Mouse (Mus musculus) liver, adult 10 weeks (tissue): ENCODE measurements around the gene Gpat2. TPM values are rescaled to one million over a fixed set of nuclear protein-coding genes. Genes with fewer than 3 reads are reported as not detected.

ENCODE experiments used
- polyA plus RNA-seq: library from polyadenylated mRNA; stranded (reverse); fragments of 350-450 nt; fragmentation: Illumina TruSeq; extraction: RNeasy Lipid Tissue Mini Kit (QIAGEN cat#74804); gene quantifications from one replicate; pipeline ENCODE4 v1.2.3, GENCODE M21; 2014; ENCODE audit warnings: low read depth, low replicate concordance

Gpat2 gene
- polyA plus RNA-seq = not detected

GRCm38 (mm10) chr2:127424977-127425376 lies at the start of gene Gpat2:
TSS of gene Gpat2 (plus strand) at chr2:127425199.

DNA sequence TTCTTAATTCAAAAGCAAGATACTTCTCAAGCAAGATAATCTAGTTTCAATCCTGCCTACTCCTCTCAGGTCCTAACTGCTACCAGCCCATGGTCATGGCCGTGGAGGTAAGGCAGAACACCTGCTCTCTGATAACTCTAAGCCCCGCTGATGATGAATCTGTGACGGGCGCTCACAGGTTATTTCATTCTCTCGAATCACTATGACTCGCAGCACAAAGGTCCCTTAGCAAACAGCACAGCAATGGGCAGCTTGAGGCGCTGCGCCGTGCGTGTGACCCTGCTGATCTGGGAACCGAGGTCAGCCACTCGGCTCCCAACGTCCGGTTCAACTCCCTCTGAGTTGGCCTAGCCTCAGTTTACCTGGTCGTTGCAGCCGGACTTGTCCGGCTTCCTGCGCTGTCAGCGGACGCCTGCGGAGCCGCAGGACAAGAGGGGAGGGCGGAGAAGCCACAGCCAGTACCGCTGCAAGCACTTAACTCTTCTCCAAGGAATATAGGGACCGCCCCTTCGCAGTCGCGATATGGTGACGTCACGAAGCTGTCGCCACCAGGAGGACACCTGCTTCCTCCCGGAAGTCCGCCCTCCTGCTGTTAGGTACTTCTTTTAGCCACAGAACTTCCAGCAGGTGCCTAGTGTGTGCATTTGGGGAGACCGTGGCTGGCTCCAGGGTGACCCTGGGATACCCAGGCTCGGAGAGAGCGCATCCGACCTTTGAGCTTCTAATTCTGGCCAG lies 19.2 kb downstream of the Gpat2 start, which contains the start of gene Fahd2a:
TSS of gene Fahd2a (minus strand) at position 511 of the 735 bp plus-strand sequence.

Other genes starting within 250 kb of the Gpat2 start
- 0.79 TPM for gene 1810024B03Rik, start 216.9 kb upstream of the Gpat2 start, polyA plus RNA-seq
- gene Snrnp200, start 216.8 kb upstream of the Gpat2 start, polyA plus RNA-seq = 18.8 TPM
- 17.7 TPM for gene Ciao1, start 177.4 kb upstream of the Gpat2 start, polyA plus RNA-seq
- gene Tmem127, start 177.3 kb upstream of the Gpat2 start, polyA plus RNA-seq = 21.4 TPM
- gene Stard7, start 155.0 kb upstream of the Gpat2 start, polyA plus RNA-seq = 127 TPM
- gene Dusp2, start 89.0 kb upstream of the Gpat2 start, polyA plus RNA-seq = not detected
- gene Astl, start 86.6 kb upstream of the Gpat2 start, polyA plus RNA-seq = not detected
- gene Adra2b, start 62.0 kb upstream of the Gpat2 start, polyA plus RNA-seq = 0.95 TPM
- 14.3 TPM for gene Fahd2a, start 19.4 kb downstream of the Gpat2 start, polyA plus RNA-seq
- not detected for gene Kcnip3, start 96.9 kb downstream of the Gpat2 start, polyA plus RNA-seq
- gene Prom2, start 116.3 kb downstream of the Gpat2 start, polyA plus RNA-seq = not detected
- 3.2 TPM for gene Zfp661, start 161.9 kb downstream of the Gpat2 start, polyA plus RNA-seq
- 19.1 TPM for gene Mrps5, start 162.0 kb downstream of the Gpat2 start, polyA plus RNA-seq
- 0.61 TPM for gene Mal, start 231.5 kb downstream of the Gpat2 start, polyA plus RNA-seq